Mouse (Mus musculus): ENCODE results near the gene Mast1.

DNA sequence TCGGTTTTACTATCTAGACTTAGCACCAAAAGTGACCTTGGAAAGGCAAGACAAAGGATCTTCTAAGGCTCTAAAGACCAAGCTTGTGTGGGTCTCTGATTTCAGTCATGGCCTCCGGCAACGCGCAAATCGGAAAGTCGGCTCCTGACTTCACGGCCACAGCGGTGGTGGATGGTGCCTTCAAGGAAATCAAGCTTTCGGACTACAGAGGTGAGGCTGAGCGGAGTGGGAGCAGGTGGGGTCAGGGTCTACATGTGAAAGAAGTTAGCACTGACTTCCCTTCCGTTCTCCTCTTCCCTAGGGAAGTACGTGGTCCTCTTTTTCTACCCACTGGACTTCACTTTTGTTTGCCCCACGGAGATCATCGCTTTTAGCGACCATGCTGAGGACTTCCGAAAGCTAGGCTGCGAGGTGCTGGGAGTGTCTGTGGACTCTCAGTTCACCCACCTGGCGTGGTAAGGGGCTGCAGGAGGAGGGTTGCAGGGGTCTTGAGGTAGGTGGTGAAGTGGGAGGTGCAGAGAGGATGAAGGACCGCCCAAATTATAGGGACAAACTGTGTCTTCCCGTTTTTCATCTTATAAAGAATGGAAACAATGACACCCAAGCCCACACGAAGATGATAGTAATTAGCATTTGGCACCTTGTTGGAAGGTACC lies 33.1 kb upstream of the Mast1 start:
- TF ChIP-seq POLR2A (IDR thresholded peaks at IDR 0.05; ENCODE audit: low read depth, low read length) (no peak), CTCF (conservative IDR thresholded peaks at IDR 0.05; ENCODE audit: insufficient read depth, insufficient read length, low read depth, low read length) (no peak)

All from kidney, adult 2 months (tissue).